Mouse (Mus musculus): ENCODE results near the gene Hook2.

GRCm38 (mm10) chr8:85016724-85017123 is 26.3 kb downstream of the Hook2 start:
- TF ChIP-seq CTCF (IDR thresholded peaks at IDR 0.05; ENCODE audit: low read depth): no peak
- no peak for TF ChIP-seq EP300 (IDR thresholded peaks at IDR 0.05; ENCODE audit: low read depth)

All from liver, postnatal 0 days (tissue).